Mouse (Mus musculus): ENCODE measurements around the gene Casq2. TPM values are rescaled to one million over a fixed set of nuclear protein-coding genes. Genes with fewer than 3 reads are reported as not detected.

Casq2 gene
- polyA plus RNA-seq, 1 experiment from 2014 or later = 0.66 TPM

DNA sequence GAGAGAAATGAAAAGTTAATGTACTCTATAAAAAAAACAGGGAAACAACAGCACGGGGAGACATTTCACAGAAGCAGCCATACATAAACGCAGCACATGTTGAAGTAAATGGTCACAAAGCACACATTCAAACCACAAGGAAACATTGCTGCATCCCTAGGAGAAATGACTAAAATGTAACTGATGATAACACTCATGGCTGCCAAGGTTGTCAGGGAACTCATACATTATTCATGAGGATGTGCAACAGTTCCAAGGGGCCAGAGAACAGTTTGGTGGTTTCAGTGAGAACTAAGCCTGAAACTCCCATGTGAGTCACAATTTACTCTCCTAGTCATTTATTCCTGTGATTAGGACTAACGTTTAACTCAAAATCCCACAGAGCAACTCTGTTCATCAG lies 22.0 kb downstream of the Casq2 start:
- H3K27me3 ChIP-seq (replicated peaks; ENCODE audit: control insufficient read depth, insufficient read depth, low read length) = no peaks in the 10 kb centered on the region
- H3K4me2 ChIP-seq (ENCODE audit: low read length) = no peak overlapping the region
- no peak overlapping the region for H3K9ac ChIP-seq (ENCODE audit: low read length)
- H3K36me3 ChIP-seq (ENCODE audit: control insufficient read depth, insufficient read depth, low read length) = no peaks in the 10 kb centered on the region
- no peak overlapping the region for H3K4me3 ChIP-seq (ENCODE audit: low read depth, low read length)
- 77% methylated on average over 3 of the region's 3 CpGs for WGBS
- H3K9me3 ChIP-seq (ENCODE audit: control insufficient read depth, low read length) = no peaks in the 10 kb centered on the region
- ATAC-seq (replicated peaks; ENCODE audit: low FRiP score, low TSS enrichment, low read depth) (no peak), DNase-seq (ENCODE audit: low spot score) (no peak)
- H3K4me1 ChIP-seq (replicated peaks; ENCODE audit: control insufficient read depth, insufficient read depth, low read length) = no peaks in the 10 kb centered on the region
- H3K27ac ChIP-seq (ENCODE audit: low read depth) = no peak overlapping the region

DNA sequence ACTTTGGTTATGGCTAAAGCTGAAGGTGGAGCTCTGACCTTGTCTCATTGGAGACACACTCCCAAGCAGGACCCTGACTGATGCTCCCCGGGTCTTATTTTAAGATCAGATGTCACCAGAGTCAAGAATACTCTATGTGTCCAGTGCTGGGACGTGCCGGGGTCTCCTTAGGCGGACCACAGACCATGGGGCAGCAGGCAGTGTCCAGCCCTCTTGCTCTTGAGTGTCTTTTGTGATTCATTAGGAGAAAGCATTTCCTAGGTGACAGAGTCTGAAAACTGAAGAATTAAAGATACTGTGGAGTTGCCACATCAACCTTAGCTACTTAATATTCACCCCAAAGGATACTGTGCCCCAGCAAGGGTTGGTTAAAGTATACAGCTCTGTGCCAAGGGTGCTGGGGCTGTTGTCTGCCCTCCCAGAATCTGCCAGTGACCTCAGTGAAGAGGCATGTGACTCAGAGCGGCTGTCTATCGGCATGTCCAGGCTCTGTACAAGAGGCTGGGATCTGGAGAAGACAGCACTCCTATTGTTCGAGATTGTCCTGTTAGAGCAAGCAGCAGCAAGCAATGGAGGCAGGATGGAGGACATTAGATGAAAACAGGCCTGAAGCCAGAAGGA lies 25.9 kb downstream of the Casq2 start:
- H3K36me3 ChIP-seq (ENCODE audit: control insufficient read depth, insufficient read depth, low read length) = no peaks in the 10 kb centered on the region
- no peak overlapping the region for H3K27ac ChIP-seq (ENCODE audit: low read depth)
- H3K4me2 ChIP-seq (ENCODE audit: low read length) = no peak overlapping the region
- no peak overlapping the region for H3K9ac ChIP-seq (ENCODE audit: low read length)
- H3K9me3 ChIP-seq (ENCODE audit: control insufficient read depth, low read length) = no peaks in the 10 kb centered on the region
- 81% methylated on average over 7 of the region's 7 CpGs for WGBS
- ATAC-seq (replicated peaks; ENCODE audit: low FRiP score, low TSS enrichment, low read depth) = no peak
- DNase-seq (ENCODE audit: low spot score) = no peak
- H3K27me3 ChIP-seq (replicated peaks; ENCODE audit: control insufficient read depth, insufficient read depth, low read length) = no peaks in the 10 kb centered on the region
- no peaks in the 10 kb centered on the region for H3K4me1 ChIP-seq (replicated peaks; ENCODE audit: control insufficient read depth, insufficient read depth, low read length)
- no peak overlapping the region for H3K4me3 ChIP-seq (ENCODE audit: low read depth, low read length)

GRCm38 (mm10) chr3:102120947-102121346 lies 34.7 kb downstream of the Casq2 start:
- no peak for ATAC-seq (replicated peaks; ENCODE audit: low FRiP score, low TSS enrichment, low read depth)
- H3K4me1 ChIP-seq (replicated peaks; ENCODE audit: control insufficient read depth, insufficient read depth, low read length) = no peaks in the 10 kb centered on the region
- H3K27me3 ChIP-seq (replicated peaks; ENCODE audit: control insufficient read depth, insufficient read depth, low read length) = no peaks in the 10 kb centered on the region
- H3K9ac ChIP-seq (ENCODE audit: low read length) = no peak overlapping the region
- no peak overlapping the region for H3K4me2 ChIP-seq (ENCODE audit: low read length)
- no peaks in the 10 kb centered on the region for H3K36me3 ChIP-seq (ENCODE audit: control insufficient read depth, insufficient read depth, low read length)
- H3K4me3 ChIP-seq (ENCODE audit: low read depth, low read length) = no peak overlapping the region
- H3K27ac ChIP-seq (ENCODE audit: low read depth) = no peak overlapping the region
- no peaks in the 10 kb centered on the region for H3K9me3 ChIP-seq (ENCODE audit: control insufficient read depth, low read length)
- DNase-seq (ENCODE audit: low spot score) = no peak

GRCm38 (mm10) chr3:102122046-102122445 lies 35.8 kb downstream of the Casq2 start:
- H3K27ac ChIP-seq (ENCODE audit: low read depth) = no peak overlapping the region
- ATAC-seq (replicated peaks; ENCODE audit: low FRiP score, low TSS enrichment, low read depth) (no peak), DNase-seq (ENCODE audit: low spot score) (no peak)
- no peak overlapping the region for H3K4me2 ChIP-seq (ENCODE audit: low read length)
- no peaks in the 10 kb centered on the region for H3K36me3 ChIP-seq (ENCODE audit: control insufficient read depth, insufficient read depth, low read length)
- H3K4me1 ChIP-seq (replicated peaks; ENCODE audit: control insufficient read depth, insufficient read depth, low read length) = no peaks in the 10 kb centered on the region
- WGBS = 85% methylated on average over 7 of the region's 7 CpGs
- H3K9ac ChIP-seq (ENCODE audit: low read length) = no peak overlapping the region
- no peaks in the 10 kb centered on the region for H3K27me3 ChIP-seq (replicated peaks; ENCODE audit: control insufficient read depth, insufficient read depth, low read length)
- no peaks in the 10 kb centered on the region for H3K9me3 ChIP-seq (ENCODE audit: control insufficient read depth, low read length)
- H3K4me3 ChIP-seq (ENCODE audit: low read depth, low read length) = no peak overlapping the region

DNA sequence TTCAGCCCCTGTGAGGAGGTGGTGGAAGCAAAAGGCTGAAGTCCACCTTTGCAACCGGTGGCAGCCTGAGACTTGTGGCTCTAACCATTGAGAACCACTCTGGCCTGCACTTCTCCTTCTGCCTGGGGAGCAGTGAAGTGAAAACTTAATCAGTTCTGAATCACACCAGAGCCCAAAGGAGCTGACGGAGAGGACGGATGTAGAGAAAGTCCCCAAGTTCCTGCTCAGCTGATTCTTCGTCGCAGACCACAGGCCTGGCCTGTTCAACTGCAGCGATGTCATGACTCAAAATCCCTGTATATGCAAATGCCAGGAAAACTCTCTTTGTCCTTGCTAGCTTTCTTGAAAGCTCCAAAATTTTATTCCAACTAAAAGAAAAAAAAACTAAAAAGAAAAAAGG lies 37.4 kb downstream of the Casq2 start:
- DNase-seq (ENCODE audit: low spot score) = no peak
- Histone ChIP-seq H3K4me3 (ENCODE audit: low read depth, low read length) (no peak overlapping the region), H3K4me2 (ENCODE audit: low read length) (no peak overlapping the region), H3K27me3 (replicated peaks; ENCODE audit: control insufficient read depth, insufficient read depth, low read length) (no peaks in the 10 kb centered on the region), H3K9me3 (ENCODE audit: control insufficient read depth, low read length) (no peaks in the 10 kb centered on the region), H3K9ac (ENCODE audit: low read length) (no peak overlapping the region), H3K4me1 (replicated peaks; ENCODE audit: control insufficient read depth, insufficient read depth, low read length) (no peaks in the 10 kb centered on the region), H3K27ac (ENCODE audit: low read depth) (no peak overlapping the region), H3K36me3 (ENCODE audit: control insufficient read depth, insufficient read depth, low read length) (no peaks in the 10 kb centered on the region)
- WGBS = 77% methylated on average over 6 of the region's 6 CpGs
- no peak for ATAC-seq (replicated peaks; ENCODE audit: low FRiP score, low TSS enrichment, low read depth)

GRCm38 (mm10) chr3:102125546-102125945 lies 39.3 kb downstream of the Casq2 start:
- H3K27ac ChIP-seq (ENCODE audit: low read depth) = no peak overlapping the region
- H3K4me3 ChIP-seq (ENCODE audit: low read depth, low read length) = no peak overlapping the region
- DNase-seq (ENCODE audit: low spot score) (no peak), ATAC-seq (replicated peaks; ENCODE audit: low FRiP score, low TSS enrichment, low read depth) (no peak)
- H3K4me2 ChIP-seq (ENCODE audit: low read length) = no peak overlapping the region
- H3K9me3 ChIP-seq (ENCODE audit: control insufficient read depth, low read length) = no peaks in the 10 kb centered on the region
- WGBS = 74% methylated on average over 1 of the region's 1 CpGs
- no peaks in the 10 kb centered on the region for H3K36me3 ChIP-seq (ENCODE audit: control insufficient read depth, insufficient read depth, low read length)
- no peaks in the 10 kb centered on the region for H3K27me3 ChIP-seq (replicated peaks; ENCODE audit: control insufficient read depth, insufficient read depth, low read length)
- no peak overlapping the region for H3K9ac ChIP-seq (ENCODE audit: low read length)
- no peaks in the 10 kb centered on the region for H3K4me1 ChIP-seq (replicated peaks; ENCODE audit: control insufficient read depth, insufficient read depth, low read length)

DNA sequence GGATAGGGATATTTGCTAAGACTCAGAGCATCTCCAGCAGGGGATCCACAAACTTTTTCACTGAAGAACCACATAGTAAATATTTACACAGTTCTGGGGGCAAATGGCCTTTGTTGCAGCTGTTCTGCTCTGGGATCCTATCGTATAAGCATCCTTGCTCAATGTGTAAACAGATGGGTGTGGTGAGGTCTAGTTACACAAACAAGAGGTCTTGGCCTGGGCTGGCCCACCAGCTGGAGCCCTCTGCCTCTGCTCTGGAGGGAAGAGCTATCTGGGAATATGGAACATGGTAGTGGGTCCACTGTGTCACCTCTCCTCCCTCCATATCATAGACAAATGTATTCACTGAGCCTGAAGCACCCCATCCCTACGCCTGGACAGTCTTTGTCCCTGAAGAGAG lies 40.9 kb downstream of the Casq2 start:
- 0 out of 2 replicates have a peak, but pooled peaks have one; percentile 12 for ATAC-seq (replicated peaks; ENCODE audit: low FRiP score, low TSS enrichment, low read depth)
- DNase-seq (ENCODE audit: low spot score) = no peak
- Histone ChIP-seq H3K27me3 (replicated peaks; ENCODE audit: control insufficient read depth, insufficient read depth, low read length) (no peaks in the 10 kb centered on the region), H3K4me2 (ENCODE audit: low read length) (no peak overlapping the region), H3K27ac (ENCODE audit: low read depth) (no peak overlapping the region), H3K9ac (ENCODE audit: low read length) (no peak overlapping the region), H3K9me3 (ENCODE audit: control insufficient read depth, low read length) (no peaks in the 10 kb centered on the region), H3K4me3 (ENCODE audit: low read depth, low read length) (no peak overlapping the region), H3K36me3 (ENCODE audit: control insufficient read depth, insufficient read depth, low read length) (no peaks in the 10 kb centered on the region), H3K4me1 (replicated peaks; ENCODE audit: control insufficient read depth, insufficient read depth, low read length) (no peaks in the 10 kb centered on the region)
- 48% methylated on average over 2 of the region's 2 CpGs for WGBS

DNA sequence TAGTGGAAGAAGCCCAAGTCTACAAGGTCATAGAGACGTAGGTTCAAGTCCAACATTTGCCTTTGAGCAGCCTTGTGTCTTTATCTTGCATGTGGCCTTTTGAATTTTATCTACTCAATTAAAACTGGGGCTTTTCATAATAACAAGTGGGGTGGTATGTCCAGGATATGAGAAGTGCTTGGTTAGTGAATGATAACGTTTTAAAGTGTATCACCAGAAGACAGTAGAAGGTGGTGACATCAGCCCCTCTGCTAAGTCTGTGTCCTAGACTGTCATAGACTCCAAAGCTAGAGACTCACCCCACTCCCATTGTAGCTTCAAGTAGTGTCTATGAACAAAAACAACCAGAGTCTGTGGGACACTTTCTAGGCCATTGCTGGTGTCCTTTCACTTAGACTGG lies 42.0 kb downstream of the Casq2 start:
- H3K4me1 ChIP-seq (replicated peaks; ENCODE audit: control insufficient read depth, insufficient read depth, low read length) = no peaks in the 10 kb centered on the region
- H3K9ac ChIP-seq (ENCODE audit: low read length) = no peak overlapping the region
- H3K36me3 ChIP-seq (ENCODE audit: control insufficient read depth, insufficient read depth, low read length) = no peaks in the 10 kb centered on the region
- H3K4me2 ChIP-seq (ENCODE audit: low read length) = no peak overlapping the region
- no peaks in the 10 kb centered on the region for H3K9me3 ChIP-seq (ENCODE audit: control insufficient read depth, low read length)
- H3K27me3 ChIP-seq (replicated peaks; ENCODE audit: control insufficient read depth, insufficient read depth, low read length) = no peaks in the 10 kb centered on the region
- ATAC-seq (replicated peaks; ENCODE audit: low FRiP score, low TSS enrichment, low read depth) (no peak), DNase-seq (ENCODE audit: low spot score) (no peak)
- 92% methylated on average over 2 of the region's 2 CpGs for WGBS
- no peak overlapping the region for H3K27ac ChIP-seq (ENCODE audit: low read depth)
- no peak overlapping the region for H3K4me3 ChIP-seq (ENCODE audit: low read depth, low read length)

GRCm38 (mm10) chr3:102130478-102130877 lies 44.3 kb downstream of the Casq2 start:
- Histone ChIP-seq H3K27me3 (replicated peaks; ENCODE audit: control insufficient read depth, insufficient read depth, low read length) (no peaks in the 10 kb centered on the region), H3K4me3 (ENCODE audit: low read depth, low read length) (no peak overlapping the region), H3K4me1 (replicated peaks; ENCODE audit: control insufficient read depth, insufficient read depth, low read length) (peaks cover 2% of the 10 kb centered on the region; the same call in 1 of the 2 replicates), H3K9me3 (ENCODE audit: control insufficient read depth, low read length) (no peaks in the 10 kb centered on the region), H3K27ac (ENCODE audit: low read depth) (no peak overlapping the region), H3K9ac (ENCODE audit: low read length) (no peak overlapping the region), H3K36me3 (ENCODE audit: control insufficient read depth, insufficient read depth, low read length) (no peaks in the 10 kb centered on the region), H3K4me2 (ENCODE audit: low read length) (no peak overlapping the region)
- ATAC-seq (replicated peaks; ENCODE audit: low FRiP score, low TSS enrichment, low read depth) = no peak
- DNase-seq (ENCODE audit: low spot score) = no peak
- WGBS = 71% methylated on average over 6 of the region's 6 CpGs
